9 mouse cellular contexts compared by ENCODE assay signal in genomic region chr8:46490821-46491220, GRCm38 (mm10). TPM values are rescaled to one million over a fixed set of nuclear protein-coding genes. Genes with fewer than 3 reads are reported as not detected.
DNase-seq lines count a peak whose midpoint lies in the region; ATAC-seq lines count a peak whose summit lies in the region.
"Had no signal": no experiment of that assay in that cellular context is flagged by ENCODE, and none has a peak within 500 bp of the region (broad histone marks: within the 10 kb centered on the region; RNA-seq: fewer than 3 reads in every experiment).

No protein-coding gene starts in this region.

- DNase-seq in kidney, adult 11 months: peak; percentile 91
- peak; percentile 30 for DNase-seq in gastrocnemius, postnatal 10 days
- no peak for DNase-seq in testis, postnatal 14 days (ENCODE audit: low spot score)
- DNase-seq in cerebellum, adult 9-10 months: no peak
- no peak for DNase-seq in urinary bladder, postnatal 10 days (ENCODE audit: low spot score)
- DNase-seq: lung, postnatal 4 days had no signal

- no peak overlapping the region for H3K4me3 ChIP-seq in kidney, embryonic 15.5 days (replicated peaks)
- no peak overlapping the region for H3K4me3 ChIP-seq in intestine, embryonic 16.5 days (ENCODE audit: low read length)
- H3K4me3 ChIP-seq in liver, embryonic 16.5 days (ENCODE audit: low read depth, low read length): peak overlapping the region; percentile 32

- 79% methylated on average over 6 of the region's 6 CpGs for WGBS in kidney, embryonic 15.5 days
- WGBS in intestine, embryonic 16.5 days: 75% methylated on average over 6 of the region's 6 CpGs
- WGBS in liver, embryonic 16.5 days (ENCODE audit: insufficient replicate concordance): 71% methylated on average over 6 of the region's 6 CpGs

- ATAC-seq in kidney, embryonic 15.5 days (replicated peaks; ENCODE audit: low FRiP score): no peak
- ATAC-seq in intestine, embryonic 16.5 days: peak; percentile 74
- peak; percentile 80 for ATAC-seq in liver, embryonic 16.5 days (ENCODE audit: low read depth)

- H3K4me2 ChIP-seq in kidney, embryonic 15.5 days: no peak overlapping the region
- no peak overlapping the region for H3K4me2 ChIP-seq in intestine, embryonic 16.5 days (ENCODE audit: low read depth, low read length)
- peak overlapping the region; percentile 24; the same call in 1 of the 2 replicates for H3K4me2 ChIP-seq in liver, embryonic 16.5 days (ENCODE audit: low read depth, low read length)

- no peak overlapping the region for H3K27ac ChIP-seq in kidney, embryonic 15.5 days
- H3K27ac ChIP-seq in intestine, embryonic 16.5 days (ENCODE audit: low read length): no peak overlapping the region
- H3K27ac ChIP-seq in liver, embryonic 16.5 days (ENCODE audit: low read length): peak overlapping the region; percentile 66

- H3K9me3 ChIP-seq in kidney, embryonic 15.5 days (replicated peaks): no peaks in the 10 kb centered on the region
- H3K9me3 ChIP-seq in intestine, embryonic 16.5 days (ENCODE audit: control insufficient read depth, low read length): no peaks in the 10 kb centered on the region
- no peaks in the 10 kb centered on the region for H3K9me3 ChIP-seq in liver, embryonic 16.5 days (replicated peaks; ENCODE audit: control insufficient read depth, low read length)

- H3K27me3 ChIP-seq in kidney, embryonic 15.5 days: no peaks in the 10 kb centered on the region
- H3K27me3 ChIP-seq in intestine, embryonic 16.5 days (replicated peaks; ENCODE audit: control insufficient read depth, insufficient read depth, low read length): no peaks in the 10 kb centered on the region
- H3K27me3 ChIP-seq in liver, embryonic 16.5 days (ENCODE audit: control insufficient read depth, insufficient read depth, low read depth, low read length): no peaks in the 10 kb centered on the region

- no peaks in the 10 kb centered on the region for H3K36me3 ChIP-seq in kidney, embryonic 15.5 days
- H3K36me3 ChIP-seq in intestine, embryonic 16.5 days (ENCODE audit: control insufficient read depth, insufficient read depth, low read length): no peaks in the 10 kb centered on the region
- H3K36me3 ChIP-seq in liver, embryonic 16.5 days (ENCODE audit: control insufficient read depth, insufficient read depth): peaks cover 5% of the 10 kb centered on the region

- no peak overlapping the region for H3K9ac ChIP-seq in kidney, embryonic 15.5 days
- H3K9ac ChIP-seq in intestine, embryonic 16.5 days (ENCODE audit: low read depth, low read length): no peak overlapping the region
- peak overlapping the region; percentile 22; the same call in 1 of the 2 replicates for H3K9ac ChIP-seq in liver, embryonic 16.5 days (ENCODE audit: low read depth, low read length)

- H3K4me1 ChIP-seq in kidney, embryonic 15.5 days: peaks cover 6% of the 10 kb centered on the region; the same call in 1 of the 2 replicates
- no peaks in the 10 kb centered on the region; the same call in 1 of the 2 replicates for H3K4me1 ChIP-seq in intestine, embryonic 16.5 days (ENCODE audit: control insufficient read depth, insufficient read depth, low read length)
- H3K4me1 ChIP-seq in liver, embryonic 16.5 days (ENCODE audit: control insufficient read depth, low read depth, low read length): peaks cover 36% of the 10 kb centered on the region

RNA-seq across cellular contexts. Expression of gene Acsl1, which starts 20.0 kb away (rescaled TPM):
- 18.5 and 18.8 TPM in 2 replicates for polyA plus RNA-seq in kidney, embryonic 15.5 days (2015; fragmentation: Nextera tagmentation; extraction: Ambion mirVana)
- total RNA-seq in gastrocnemius, postnatal 10 days (2021): 100 to 1,000 TPM; 230 to 244 TPM
- polyA plus RNA-seq in intestine, embryonic 16.5 days (2015; fragmentation: Nextera tagmentation; extraction: Ambion mirVana): 48.3 and 56.0 TPM in 2 replicates
- polyA plus RNA-seq in liver, embryonic 16.5 days (2015; fragmentation: Nextera tagmentation; extraction: Ambion mirVana): 139 and 168 TPM in 2 replicates

Comparison
In these comparisons a context has a peak if more than half of its experiments do, and no peak if none do; other contexts are left out.
1. DNase-seq: peak in kidney, adult 11 months (single experiment) and gastrocnemius, postnatal 10 days (single experiment); none in testis, postnatal 14 days (single experiment), cerebellum, adult 9-10 months (single experiment) and urinary bladder, postnatal 10 days (single experiment).